Mouse (Mus musculus): ENCODE data around the gene Tgfa.

DNA sequence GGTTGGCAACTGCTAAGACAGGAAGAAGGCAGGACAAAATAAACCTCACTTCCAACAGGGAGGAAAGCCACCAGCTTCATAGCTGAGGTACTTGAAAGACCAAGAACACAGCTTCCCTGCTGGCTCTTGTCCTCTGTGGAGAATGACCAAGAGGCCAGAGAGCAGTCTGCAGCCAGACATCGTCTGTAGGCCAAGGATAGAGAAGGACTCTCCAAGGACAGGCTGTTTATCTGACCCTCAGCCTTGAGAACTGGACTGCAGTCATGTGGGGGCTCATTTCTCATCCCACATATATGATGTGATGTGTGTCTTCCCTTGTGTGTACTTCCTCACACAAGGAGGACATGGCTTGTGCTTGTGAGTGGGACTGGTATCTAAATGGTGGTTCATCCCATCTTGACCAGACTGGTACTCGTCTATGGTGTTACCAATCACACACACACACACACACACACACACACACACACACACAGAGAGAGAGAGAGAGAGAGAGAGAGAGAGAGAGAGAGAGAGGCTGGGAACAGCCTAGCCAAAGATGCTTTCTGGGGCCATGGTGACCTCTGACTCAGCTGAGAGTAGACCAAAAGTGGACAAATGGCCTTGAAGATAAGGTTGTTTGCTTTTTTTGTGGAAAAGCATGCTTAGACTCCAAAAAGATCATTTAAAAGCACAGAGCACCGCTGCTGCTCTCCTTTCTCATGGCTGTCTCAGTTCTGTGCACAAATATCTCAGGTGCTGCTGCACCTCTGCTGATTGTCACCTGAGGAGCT lies 18.0 kb downstream of the Tgfa start:
- TF ChIP-seq CTCF (IDR thresholded peaks at IDR 0.05) (no peak), POLR2A (IDR thresholded peaks at IDR 0.05; ENCODE audit: insufficient read depth, low read depth, low read length) (no peak), EP300 (IDR thresholded peaks at IDR 0.05; ENCODE audit: insufficient read depth, low read depth, low read length) (no peak)
